Mouse (Mus musculus) neural tube, embryonic 13.5 days (tissue): ENCODE measurements around the gene Prm1. TPM values are rescaled to one million over a fixed set of nuclear protein-coding genes. Genes with fewer than 3 reads are reported as not detected.

Source experiments
- ATAC-seq: fragments of 200-750 bp; cut with Nextera tagmentation; 2 replicates; pipeline ENCODE4 v1.8.0; 2017; ENCODE audit warnings: low read depth, mild to moderate bottlenecking, moderate TSS enrichment, moderate library complexity
- H3K27ac ChIP-seq: fragments of 300-500 bp; sonication (generic); replicated peaks from 2 replicates; pipeline ENCODE4 v1.5.1; 2015; ENCODE audit warnings: moderate library complexity, mild to moderate bottlenecking, inconsistent platforms
- H3K27me3 ChIP-seq: fragments of 300-500 bp; sonication (generic); 2 replicates; pipeline ENCODE4 v1.6.1; 2015; ENCODE audit warnings: mild to moderate bottlenecking, inconsistent platforms
- H3K36me3 ChIP-seq: fragments of 300-500 bp; sonication (generic); 2 replicates; pipeline ENCODE4 v1.6.1; 2015; ENCODE audit warnings: mild to moderate bottlenecking, inconsistent platforms
- H3K4me1 ChIP-seq: fragments of 300-500 bp; sonication (generic); replicated peaks from 2 replicates; pipeline ENCODE4 v1.6.1; 2015; ENCODE audit warnings: inconsistent platforms
- H3K4me2 ChIP-seq: fragments of 300-500 bp; sonication (generic); 2 replicates; pipeline ENCODE4 v1.6.1; 2015; ENCODE audit warnings: inconsistent platforms, mild to moderate bottlenecking, moderate library complexity
- H3K4me3 ChIP-seq: fragments of 300-500 bp; sonication (generic); 2 replicates; pipeline ENCODE4 v1.5.1; 2015; ENCODE audit warnings: mild to moderate bottlenecking, inconsistent platforms
- H3K9ac ChIP-seq: fragments of 300-500 bp; sonication (generic); 2 replicates; pipeline ENCODE4 v1.6.1; 2015; ENCODE audit warnings: moderate library complexity, mild to moderate bottlenecking, inconsistent platforms
- H3K9me3 ChIP-seq: fragments of 300-500 bp; sonication (generic); 2 replicates; pipeline ENCODE4 v1.6.1; 2016; ENCODE audit warnings: inconsistent platforms
- WGBS: fragments of 180-500 bp; shearing (Covaris S2); methylation state at CpG from one replicate; pipeline ENCODE4 v1.1.7; 2015; 5-methylcytosine and 5-hydroxymethylcytosine counted together
- polyA plus RNA-seq: library from polyadenylated mRNA; unstranded; fragments of >200 nt; fragmentation: Nextera tagmentation; extraction: Ambion mirVana; gene quantifications from 2 replicates; pipeline ENCODE4 v1.2.1, GENCODE M21; 2015

The Prm1 gene
- polyA plus RNA-seq, 1 experiment from 2014 or later: 0.64 TPM

- peaks cover 24% of the 10 kb centered on the region for H3K27me3 ChIP-seq
- H3K27ac ChIP-seq: peak overlapping the region; percentile 89
- peak overlapping the region; percentile 68 for H3K4me3 ChIP-seq
- WGBS: 3% methylated on average over 9 of the region's 9 CpGs
- H3K4me1 ChIP-seq: peaks cover 45% of the 10 kb centered on the region
- peak; percentile 37 for ATAC-seq
- H3K4me2 ChIP-seq: peak overlapping the region; percentile 99
- peak overlapping the region; percentile 80 for H3K9ac ChIP-seq
- H3K36me3 ChIP-seq: no peaks in the 10 kb centered on the region
- no peaks in the 10 kb centered on the region for H3K9me3 ChIP-seq
Observed at GRCm38 (mm10) chr16:10786288-10786687, 19.4 kb downstream of the Prm1 start.

DNA sequence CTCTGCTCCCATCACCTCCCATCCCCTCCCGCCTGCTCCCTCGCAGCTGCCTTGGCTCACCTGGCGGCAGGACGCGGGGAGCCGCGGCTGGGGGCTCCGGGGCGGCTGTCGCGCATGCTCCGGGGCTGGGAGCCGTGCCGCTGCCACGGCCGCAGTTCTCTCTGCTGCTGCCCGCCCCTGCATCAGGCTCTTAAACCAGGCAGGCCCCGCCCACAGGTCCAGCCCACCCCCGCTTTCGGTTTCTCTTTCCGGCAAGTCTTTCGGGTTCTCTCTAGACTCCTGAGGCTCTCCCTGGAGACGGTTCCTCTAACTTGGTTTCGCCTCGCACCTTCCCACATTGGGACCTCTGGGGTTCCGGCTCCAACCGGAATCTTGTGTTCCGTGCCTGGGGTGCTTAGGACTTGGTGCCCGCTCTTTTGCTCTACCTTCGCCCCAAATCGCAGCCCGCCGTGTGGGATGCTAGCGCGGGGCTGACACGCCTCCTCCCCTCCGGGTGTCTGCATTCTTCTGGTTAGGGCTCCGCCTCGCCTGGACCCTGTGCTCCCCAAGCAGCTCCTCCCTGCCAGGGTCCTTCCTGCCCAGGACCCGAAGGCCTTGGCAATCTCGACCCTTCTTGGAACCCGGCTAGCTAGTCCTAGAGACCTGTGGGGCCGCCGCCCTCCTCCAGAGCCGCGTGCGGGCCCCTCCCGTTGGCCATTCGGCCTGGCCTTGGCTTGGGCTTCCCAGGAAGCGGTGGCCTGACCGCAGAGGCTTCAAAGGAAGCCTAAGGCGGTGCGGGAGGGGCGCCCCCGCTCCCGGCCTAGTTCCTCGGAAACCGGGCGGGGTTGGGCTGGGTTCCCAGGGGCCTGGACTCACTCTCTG lies 20.0 kb downstream of the Prm1 start, which contains the start of gene Socs1:
Socs1 (minus strand) TSS at position 166 of the 861 bp plus-strand sequence.
- H3K4me3 ChIP-seq: peak within 1 kb of the TSS; percentile 68
- no peaks in the 10 kb centered on the region for H3K9me3 ChIP-seq
- peak; percentile 90 for ATAC-seq
- peak within 1 kb of the TSS; percentile 89 for H3K27ac ChIP-seq
- H3K4me1 ChIP-seq: peaks cover 45% of the 10 kb centered on the region
- peak within 1 kb of the TSS; percentile 80 for H3K9ac ChIP-seq
- peaks cover 24% of the 10 kb centered on the region for H3K27me3 ChIP-seq
- under 1% methylated on average over 59 of the region's 59 CpGs for WGBS
- no peaks in the 10 kb centered on the region for H3K36me3 ChIP-seq
- H3K4me2 ChIP-seq: peak within 1 kb of the TSS; percentile 99

DNA sequence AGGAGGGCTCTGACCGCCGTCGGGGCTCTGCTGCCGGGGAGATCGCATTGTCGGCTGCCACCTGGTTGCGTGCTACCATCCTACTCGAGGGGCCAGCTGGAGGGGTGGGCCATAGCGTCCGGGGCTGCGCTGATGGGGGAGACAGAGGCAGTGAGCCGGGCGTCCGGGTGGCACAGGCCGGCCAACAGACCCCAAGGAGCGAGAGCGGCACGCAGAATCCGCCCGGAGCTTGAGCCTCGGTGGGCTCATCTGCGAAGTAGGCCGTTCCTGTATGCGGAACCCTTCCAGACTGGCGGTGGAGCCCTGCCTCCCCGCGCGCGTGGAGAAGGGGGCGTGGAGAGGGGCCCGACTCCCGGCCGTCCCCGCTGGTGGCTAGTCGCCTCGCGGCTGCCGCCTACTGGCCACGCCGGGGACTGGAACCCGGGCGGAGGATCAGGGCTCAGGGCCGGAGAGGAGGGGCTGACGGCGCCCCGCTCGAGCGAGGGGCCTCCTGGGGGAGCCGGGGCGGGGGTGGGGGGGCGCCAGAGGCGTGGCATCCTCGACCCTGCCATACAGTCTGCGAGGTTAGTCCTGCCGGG lies 20.8 kb downstream of the Prm1 start:
- under 1% methylated on average over 48 of the region's 55 CpGs for WGBS
- H3K36me3 ChIP-seq: no peaks in the 10 kb centered on the region
- no peaks in the 10 kb centered on the region for H3K9me3 ChIP-seq
- H3K4me2 ChIP-seq: peak overlapping the region; percentile 99
- H3K27me3 ChIP-seq: peaks cover 24% of the 10 kb centered on the region
- peak overlapping the region; percentile 68 for H3K4me3 ChIP-seq
- H3K4me1 ChIP-seq: peaks cover 45% of the 10 kb centered on the region
- peak; percentile 86 for ATAC-seq
- H3K9ac ChIP-seq: peak overlapping the region; percentile 80
- H3K27ac ChIP-seq: peak overlapping the region; percentile 89

DNA sequence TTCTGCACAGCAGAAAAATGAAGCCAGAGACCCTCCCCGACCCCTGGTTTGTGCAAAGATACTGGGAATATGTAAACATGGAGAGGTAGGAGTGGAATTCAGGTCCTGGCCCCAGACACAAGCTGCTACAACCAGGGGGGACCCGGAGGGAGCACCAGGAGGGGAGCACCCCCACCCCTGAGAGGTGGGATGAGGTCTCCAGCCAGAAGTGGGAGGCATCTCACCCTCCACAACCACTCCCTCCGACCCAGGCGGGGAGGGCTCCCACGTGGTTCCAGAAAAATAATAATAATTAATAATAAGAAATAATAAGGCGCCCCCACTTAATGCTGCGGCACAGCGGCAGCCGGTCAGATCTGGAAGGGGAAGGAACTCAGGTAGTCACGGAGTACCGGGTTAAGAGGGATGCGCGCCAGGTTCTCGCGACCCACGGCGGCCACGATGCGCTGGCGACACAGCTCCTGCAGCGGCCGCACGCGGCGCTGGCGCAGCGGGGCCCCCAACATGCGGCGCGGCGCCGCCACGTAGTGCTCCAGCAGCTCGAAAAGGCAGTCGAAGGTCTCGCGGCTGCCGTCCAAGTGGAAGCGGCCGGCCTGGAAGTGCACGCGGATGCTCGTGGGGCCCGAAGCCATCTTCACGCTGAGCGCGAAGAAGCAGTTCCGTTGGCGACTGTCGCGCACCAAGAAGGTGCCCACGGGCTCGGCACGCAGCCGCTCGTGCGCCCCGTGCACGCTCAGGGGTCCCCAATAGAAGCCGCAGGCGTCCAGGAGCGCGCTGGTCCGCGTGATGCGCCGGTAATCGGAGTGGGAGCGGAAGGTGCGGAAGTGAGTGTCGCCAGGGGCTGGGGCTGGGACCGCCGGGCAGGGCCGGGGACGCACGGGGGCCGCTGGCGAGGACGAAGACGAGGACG lies 21.5 kb downstream of the Prm1 start:
- H3K27me3 ChIP-seq: peaks cover 24% of the 10 kb centered on the region
- H3K27ac ChIP-seq: peak overlapping the region; percentile 89; the same call in 1 of the 2 replicates
- peak overlapping the region; percentile 68 for H3K4me3 ChIP-seq
- peak; percentile 20 for ATAC-seq
- H3K4me2 ChIP-seq: peak overlapping the region; percentile 99
- H3K4me1 ChIP-seq: peaks cover 45% of the 10 kb centered on the region
- WGBS: 3% methylated on average over 78 of the region's 81 CpGs
- peak overlapping the region; percentile 80 for H3K9ac ChIP-seq
- H3K36me3 ChIP-seq: no peaks in the 10 kb centered on the region
- no peaks in the 10 kb centered on the region for H3K9me3 ChIP-seq

DNA sequence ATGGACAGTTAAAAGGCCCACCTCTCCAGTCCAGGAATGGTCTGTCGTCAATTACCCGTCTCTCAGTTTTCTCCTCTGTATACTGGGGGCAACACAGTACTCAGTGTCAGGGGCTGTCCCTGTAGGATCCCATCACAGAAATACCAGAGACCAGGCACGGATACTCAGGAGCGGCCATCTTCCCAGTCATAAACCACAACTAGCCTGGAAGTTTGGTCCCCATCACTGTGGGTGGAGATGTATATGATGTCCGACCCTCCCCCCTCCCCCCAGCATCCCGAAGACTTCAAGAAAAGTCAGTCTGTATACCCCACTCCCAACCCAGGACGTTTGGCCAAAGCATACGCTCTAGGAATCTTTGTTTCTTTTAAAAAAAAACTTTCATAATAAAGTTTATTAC lies 22.2 kb downstream of the Prm1 start:
- Histone ChIP-seq H3K4me1 (peaks cover 45% of the 10 kb centered on the region), H3K4me2 (peak overlapping the region; percentile 99), H3K27ac (no peak overlapping the region), H3K9ac (no peak overlapping the region), H3K36me3 (no peaks in the 10 kb centered on the region), H3K9me3 (no peaks in the 10 kb centered on the region), H3K4me3 (peak overlapping the region; percentile 68), H3K27me3 (peaks cover 24% of the 10 kb centered on the region)
- WGBS: 55% methylated on average over 8 of the region's 8 CpGs
- ATAC-seq: no peak

DNA sequence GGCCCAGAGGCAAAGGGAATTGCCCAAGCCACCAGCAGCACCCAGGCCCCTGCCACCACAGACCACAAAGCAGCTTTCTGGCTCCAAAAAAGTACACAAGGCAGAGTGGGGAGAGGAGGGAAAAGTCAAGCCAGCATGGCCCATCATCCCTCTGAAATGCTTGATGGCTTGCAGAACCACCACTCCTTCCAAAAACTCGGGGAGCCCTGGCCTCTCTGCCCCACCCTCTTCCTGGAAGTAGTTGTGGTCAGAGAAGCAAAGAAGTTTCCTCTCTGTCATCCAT lies 22.5 kb downstream of the Prm1 start:
- H3K9me3 ChIP-seq: no peaks in the 10 kb centered on the region
- no peak for ATAC-seq
- no peaks in the 10 kb centered on the region for H3K36me3 ChIP-seq
- H3K4me1 ChIP-seq: peaks cover 45% of the 10 kb centered on the region
- 0 out of 2 replicates have a peak overlapping the region, but pooled peaks have one; percentile 41 for H3K9ac ChIP-seq
- H3K27me3 ChIP-seq: peaks cover 24% of the 10 kb centered on the region
- H3K27ac ChIP-seq: no peak overlapping the region
- H3K4me2 ChIP-seq: peak overlapping the region; percentile 99
- WGBS: 46% methylated on average over 1 of the region's 1 CpGs
- H3K4me3 ChIP-seq: 0 out of 2 replicates have a peak overlapping the region, but pooled peaks have one; percentile 68

DNA sequence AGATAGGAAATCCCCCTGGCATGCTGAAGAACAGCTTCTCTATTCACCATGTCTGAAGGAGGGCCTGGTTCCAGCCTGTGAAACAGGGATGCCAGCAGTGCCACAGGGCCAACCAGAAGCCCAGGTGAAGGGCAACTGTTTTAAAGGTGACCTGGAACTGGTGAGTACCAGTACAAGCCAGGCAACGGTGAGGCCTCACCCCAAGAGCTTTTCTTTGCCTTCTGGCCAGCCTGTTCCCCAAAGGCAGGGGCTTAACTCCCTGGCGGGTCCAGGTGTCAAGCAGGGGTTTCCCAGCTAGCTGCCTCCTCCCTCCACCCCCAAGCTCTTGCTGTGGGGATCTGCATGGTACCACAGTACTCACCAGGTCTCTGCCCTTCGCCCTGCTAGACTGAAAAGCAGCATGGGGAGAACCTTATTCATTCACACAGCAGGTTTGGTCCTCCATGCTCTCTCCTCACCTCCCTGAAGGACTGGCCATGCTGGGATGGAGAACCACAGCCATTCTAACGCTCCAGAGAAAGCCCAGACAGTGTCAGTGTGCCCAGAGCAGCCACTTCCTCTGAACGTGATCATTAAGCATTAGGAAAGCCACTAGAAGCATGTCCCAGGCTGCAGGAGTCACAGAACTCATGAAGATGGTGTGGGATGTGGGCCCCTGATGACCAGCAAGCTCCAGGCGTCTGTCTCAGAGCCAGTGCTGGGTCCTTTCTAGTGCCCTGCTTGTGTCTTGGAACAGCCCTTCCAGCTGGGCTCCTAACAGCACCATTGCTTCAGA lies 23.1 kb downstream of the Prm1 start:
- Histone ChIP-seq H3K9ac (peak overlapping the region; percentile 41), H3K4me3 (no peak overlapping the region), H3K4me2 (peak overlapping the region; percentile 99)

DNA sequence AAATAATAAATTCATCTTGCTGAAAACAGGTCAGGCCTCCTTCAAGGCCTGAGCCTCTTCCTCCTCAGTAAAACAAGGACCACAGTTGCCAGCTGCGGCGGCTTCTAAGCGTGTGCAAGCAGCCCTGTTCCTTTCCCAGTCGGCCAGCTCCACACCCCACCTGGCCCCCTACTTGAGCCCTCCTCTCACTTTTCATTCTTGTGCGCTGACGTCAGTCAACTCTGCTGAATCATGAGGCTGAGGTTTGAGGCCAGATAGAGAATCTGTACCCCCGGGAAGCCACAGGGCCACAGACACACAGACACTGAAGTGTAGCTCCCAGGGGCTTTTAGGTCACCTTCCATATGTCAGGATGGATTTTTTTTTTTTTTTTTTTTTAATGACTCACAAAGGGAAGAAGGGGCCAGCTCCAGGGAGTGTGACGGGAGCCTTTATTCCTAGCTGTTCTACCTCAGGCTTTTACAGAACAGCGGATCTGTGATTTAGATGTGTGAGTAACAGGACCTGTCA lies 23.7 kb downstream of the Prm1 start:
- 55% methylated on average over 9 of the region's 9 CpGs for WGBS
- Histone ChIP-seq H3K9ac (peak overlapping the region; percentile 41; the same call in 1 of the 2 replicates), H3K4me2 (no peak overlapping the region; the same call in 1 of the 2 replicates)

More for the DNA sequence above, 23.1 kb downstream of the Prm1 start:
- H3K9me3 ChIP-seq: no peaks in the 10 kb centered on the region
- ATAC-seq: no peak
- peaks cover 24% of the 10 kb centered on the region for H3K27me3 ChIP-seq
- 51% methylated on average over 6 of the region's 6 CpGs for WGBS
- no peaks in the 10 kb centered on the region for H3K36me3 ChIP-seq
- H3K27ac ChIP-seq: no peak overlapping the region
- H3K4me1 ChIP-seq: peaks cover 45% of the 10 kb centered on the region

DNA sequence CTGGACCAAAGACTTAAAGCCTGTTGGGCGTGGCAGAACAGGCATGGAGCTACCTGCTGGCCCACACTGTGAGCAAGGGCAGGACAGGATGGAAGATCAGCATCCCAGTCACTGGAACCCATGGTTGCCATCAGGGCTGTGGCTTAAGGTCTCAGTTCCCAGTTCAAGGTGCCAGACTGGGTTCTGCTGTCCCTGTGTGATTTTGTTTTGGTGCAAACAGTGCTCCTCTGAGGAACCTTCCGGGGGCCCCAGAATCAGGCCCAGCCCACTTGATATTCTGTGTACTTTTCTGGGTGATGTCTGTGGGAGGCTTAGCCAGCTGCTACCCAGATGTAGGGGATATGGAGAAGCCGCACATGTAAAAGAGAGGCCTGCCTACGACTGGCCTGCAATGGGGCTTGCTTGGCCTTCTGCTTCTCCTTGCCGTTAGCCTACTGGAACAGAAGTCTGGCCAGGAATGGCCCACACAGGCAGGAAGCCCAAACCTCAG lies 25.0 kb downstream of the Prm1 start:
- H3K9ac ChIP-seq: no peak overlapping the region
- H3K27ac ChIP-seq: no peak overlapping the region
- H3K36me3 ChIP-seq: no peaks in the 10 kb centered on the region
- ATAC-seq: no peak
- H3K4me2 ChIP-seq: no peak overlapping the region
- peaks cover 31% of the 10 kb centered on the region for H3K4me1 ChIP-seq
- H3K27me3 ChIP-seq: peaks cover 24% of the 10 kb centered on the region
- no peaks in the 10 kb centered on the region for H3K9me3 ChIP-seq
- 83% methylated on average over 5 of the region's 5 CpGs for WGBS
- no peak overlapping the region for H3K4me3 ChIP-seq

More for the DNA sequence above, 23.7 kb downstream of the Prm1 start:
- H3K4me3 ChIP-seq: no peak overlapping the region
- ATAC-seq: no peak
- no peak overlapping the region for H3K27ac ChIP-seq
- H3K36me3 ChIP-seq: no peaks in the 10 kb centered on the region
- peaks cover 43% of the 10 kb centered on the region for H3K4me1 ChIP-seq
- peaks cover 24% of the 10 kb centered on the region for H3K27me3 ChIP-seq
- no peaks in the 10 kb centered on the region for H3K9me3 ChIP-seq

- H3K4me2 ChIP-seq: no peak overlapping the region
- H3K9me3 ChIP-seq: no peaks in the 10 kb centered on the region
- H3K36me3 ChIP-seq: no peaks in the 10 kb centered on the region
- no peak overlapping the region for H3K9ac ChIP-seq
- no peak overlapping the region for H3K4me3 ChIP-seq
- WGBS: 62% methylated on average over 5 of the region's 5 CpGs
- no peak overlapping the region for H3K27ac ChIP-seq
- peaks cover 4% of the 10 kb centered on the region for H3K27me3 ChIP-seq
- peaks cover 9% of the 10 kb centered on the region for H3K4me1 ChIP-seq
- ATAC-seq: no peak
Observed at GRCm38 (mm10) chr16:10777579-10778160, 28.0 kb downstream of the Prm1 start.

DNA sequence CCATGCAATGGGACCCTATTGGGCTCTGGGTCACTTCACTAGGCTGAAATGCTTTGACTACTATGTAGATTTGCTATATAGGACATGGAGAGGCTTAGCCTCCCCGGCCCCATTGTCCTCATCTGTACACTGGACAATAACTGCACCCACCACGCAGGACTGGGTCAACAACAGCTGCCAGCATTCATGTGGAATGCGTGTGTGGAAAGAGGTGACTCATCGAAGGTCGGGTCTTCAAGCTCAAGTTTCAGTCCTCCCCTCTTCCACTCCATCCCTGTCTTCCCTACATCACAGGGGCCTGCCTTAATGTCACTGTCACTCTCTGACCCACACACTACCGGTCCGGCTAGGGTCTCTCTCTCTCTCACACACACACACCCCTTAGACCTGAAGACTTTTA lies 29.3 kb downstream of the Prm1 start:
- Histone ChIP-seq H3K4me1 (no peaks in the 10 kb centered on the region), H3K9ac (no peak overlapping the region)

More for the DNA sequence above, 29.3 kb downstream of the Prm1 start:
- 71% methylated on average over 7 of the region's 7 CpGs for WGBS
- Histone ChIP-seq H3K4me2 (no peak overlapping the region), H3K9me3 (no peaks in the 10 kb centered on the region), H3K4me3 (no peak overlapping the region), H3K27me3 (no peaks in the 10 kb centered on the region), H3K27ac (no peak overlapping the region), H3K36me3 (no peaks in the 10 kb centered on the region)
- no peak for ATAC-seq
